Mouse (Mus musculus): ENCODE measurements at regions not wholly inside any gene's neighbourhood (a gene's known extent, or its start where the extent isn't known, plus 50 kb on each side); places are given as distances from the start of the nearest gene placed in this dataset.
"Not testable (repeated sequence)": the region's sequence is repeated elsewhere in the genome, so short reads cannot be mapped to it uniquely, and the experiment has no call there.

DNA sequence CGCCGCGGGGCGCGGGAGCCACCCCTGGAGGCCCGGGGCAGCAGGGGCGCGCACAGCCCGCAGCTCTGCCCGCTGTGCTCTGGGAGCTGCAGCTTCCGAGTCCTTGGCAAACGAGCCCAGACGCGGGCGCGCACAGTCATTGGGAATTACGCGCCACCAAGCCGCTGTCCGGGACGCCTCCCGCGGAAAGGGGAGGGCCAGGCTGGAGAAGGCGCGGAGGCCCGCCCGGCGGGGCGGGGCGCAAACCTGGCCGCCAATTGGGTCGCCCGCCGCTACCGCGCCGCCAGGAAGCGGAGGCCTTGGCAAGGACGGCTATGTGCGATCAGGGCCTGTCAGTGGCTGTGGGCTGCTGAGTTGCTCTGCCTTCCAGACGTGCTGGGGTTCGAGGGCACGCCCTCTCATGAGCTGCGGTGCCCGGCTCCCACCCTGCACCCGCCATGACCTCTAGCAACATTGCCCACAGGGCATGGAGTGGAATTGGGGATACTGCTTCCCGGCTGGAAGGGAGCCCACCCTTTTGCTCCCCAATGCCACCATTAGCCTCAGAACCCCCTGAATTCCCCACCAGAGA, 739.1 kb upstream of the Ywhaq start:
- DNase-seq (ENCODE audit: low spot score): peak; percentile 9
- H3K36me3 ChIP-seq (ENCODE audit: control insufficient read depth, insufficient read depth, low read length); H3K4me2 ChIP-seq (ENCODE audit: low read depth); H3K4me1 ChIP-seq (ENCODE audit: control insufficient read depth, insufficient read depth, low read length); H3K9me3 ChIP-seq (ENCODE audit: control insufficient read depth, low read length); H3K27me3 ChIP-seq (ENCODE audit: control insufficient read depth, insufficient read depth, low read length); ATAC-seq (ENCODE audit: insufficient read depth, low FRiP score, low TSS enrichment); H3K9ac ChIP-seq (ENCODE audit: low read length); H3K27ac ChIP-seq (ENCODE audit: low read depth, low read length): not testable (repeated sequence)
- 0 out of 2 replicates have a peak overlapping the region, but pooled peaks have one; percentile 12 for H3K4me3 ChIP-seq (ENCODE audit: low read depth, low read length)
- WGBS: 7% methylated on average over 22 of the region's 47 CpGs

DNA sequence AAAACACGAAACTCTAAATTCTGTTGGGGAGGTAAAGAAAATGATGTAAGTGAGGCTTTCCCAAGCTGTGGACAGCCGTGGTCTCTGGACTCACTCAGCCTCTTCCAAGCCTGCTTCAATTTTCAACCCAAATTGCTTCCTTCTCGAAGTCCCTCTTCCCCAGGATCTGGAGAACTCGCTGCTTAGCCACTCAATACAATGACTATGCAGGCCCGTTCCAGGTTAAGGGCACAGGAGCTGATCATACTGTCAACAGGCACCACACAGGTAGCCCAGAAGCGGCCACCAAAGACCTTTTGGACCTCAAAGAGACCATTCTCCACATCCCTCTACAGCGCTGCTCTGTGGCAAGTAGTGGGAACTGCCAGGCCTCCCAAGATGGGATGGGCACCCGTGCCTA, 737.9 kb upstream of the Ywhaq start:
- H3K4me3 ChIP-seq (ENCODE audit: low read depth, low read length); H3K4me2 ChIP-seq (ENCODE audit: low read depth); DNase-seq (ENCODE audit: low spot score); ATAC-seq (ENCODE audit: insufficient read depth, low FRiP score, low TSS enrichment); H3K36me3 ChIP-seq (ENCODE audit: control insufficient read depth, insufficient read depth, low read length); H3K27me3 ChIP-seq (ENCODE audit: control insufficient read depth, insufficient read depth, low read length); H3K9ac ChIP-seq (ENCODE audit: low read length); H3K4me1 ChIP-seq (ENCODE audit: control insufficient read depth, insufficient read depth, low read length); H3K9me3 ChIP-seq (ENCODE audit: control insufficient read depth, low read length); H3K27ac ChIP-seq (ENCODE audit: low read depth, low read length): not testable (repeated sequence)
- 77% methylated on average over 5 of the region's 8 CpGs for WGBS
